Mouse (Mus musculus) liver, embryonic 15.5 days (tissue): ENCODE data around the gene Igflr1. TPM values are rescaled to one million over a fixed set of nuclear protein-coding genes. Genes with fewer than 3 reads are reported as not detected.
A peak's percentile ranks its signal among the peaks of the same experiment; 100 is the strongest.

Source experiments
- ATAC-seq: fragments of 200-750 bp; cut with Nextera tagmentation; 2 replicates; pipeline ENCODE4 v1.8.0; 2017; ENCODE audit warnings: moderate number of reproducible peaks, mild to moderate bottlenecking, moderate library complexity; ENCODE audit not compliant: insufficient read depth
- H3K27ac ChIP-seq: fragments of 300-500 bp; sonication (generic); replicated peaks from 2 replicates; pipeline ENCODE4 v1.5.1; 2015; ENCODE audit warnings: mild to moderate bottlenecking, inconsistent platforms
- H3K27me3 ChIP-seq: fragments of 300-500 bp; sonication (generic); 2 replicates; pipeline ENCODE4 v1.6.1; 2015; ENCODE audit warnings: mild to moderate bottlenecking, inconsistent platforms
- H3K36me3 ChIP-seq: fragments of 300-500 bp; sonication (generic); replicated peaks from 2 replicates; pipeline ENCODE4 v1.6.1; 2015; ENCODE audit warnings: moderate library complexity, mild to moderate bottlenecking, inconsistent platforms
- H3K4me1 ChIP-seq: fragments of 300-500 bp; sonication (generic); replicated peaks from 2 replicates; pipeline ENCODE4 v1.6.1; 2015; ENCODE audit warnings: inconsistent platforms
- H3K4me2 ChIP-seq: fragments of 300-500 bp; sonication (generic); 2 replicates; pipeline ENCODE4 v1.6.1; 2015; ENCODE audit warnings: moderate library complexity, mild to moderate bottlenecking, inconsistent platforms
- H3K4me3 ChIP-seq: fragments of 300-500 bp; sonication (generic); replicated peaks from 2 replicates; pipeline ENCODE4 v1.5.1; 2015; ENCODE audit warnings: mild to moderate bottlenecking, inconsistent platforms
- H3K9ac ChIP-seq: fragments of 300-500 bp; sonication (generic); 2 replicates; pipeline ENCODE4 v1.6.1; 2015; ENCODE audit warnings: moderate library complexity, mild to moderate bottlenecking, inconsistent platforms
- H3K9me3 ChIP-seq: fragments of 300-500 bp; sonication (generic); replicated peaks from 2 replicates; pipeline ENCODE4 v1.6.1; 2016; ENCODE audit warnings: inconsistent platforms
- WGBS: fragments of 180-500 bp; shearing (Covaris S2); methylation state at CpG from one replicate; pipeline ENCODE4 v1.1.7; 2015; ENCODE audit warnings: mixed read lengths; ENCODE audit not compliant: insufficient replicate concordance; 5-methylcytosine and 5-hydroxymethylcytosine counted together
- polyA plus RNA-seq: library from polyadenylated mRNA; unstranded; fragments of >200 nt; fragmentation: Nextera tagmentation; extraction: Ambion mirVana; gene quantifications from 2 replicates; pipeline ENCODE4 v1.2.1, GENCODE M21; 2015

Gene Igflr1
- polyA plus RNA-seq, 1 experiment from 2014 or later = 2.3 TPM

GRCm38 (mm10) chr7:30589435-30590301, 24.4 kb downstream of the Igflr1 start:
- WGBS = 28% methylated on average over 40 of the region's 40 CpGs

DNA sequence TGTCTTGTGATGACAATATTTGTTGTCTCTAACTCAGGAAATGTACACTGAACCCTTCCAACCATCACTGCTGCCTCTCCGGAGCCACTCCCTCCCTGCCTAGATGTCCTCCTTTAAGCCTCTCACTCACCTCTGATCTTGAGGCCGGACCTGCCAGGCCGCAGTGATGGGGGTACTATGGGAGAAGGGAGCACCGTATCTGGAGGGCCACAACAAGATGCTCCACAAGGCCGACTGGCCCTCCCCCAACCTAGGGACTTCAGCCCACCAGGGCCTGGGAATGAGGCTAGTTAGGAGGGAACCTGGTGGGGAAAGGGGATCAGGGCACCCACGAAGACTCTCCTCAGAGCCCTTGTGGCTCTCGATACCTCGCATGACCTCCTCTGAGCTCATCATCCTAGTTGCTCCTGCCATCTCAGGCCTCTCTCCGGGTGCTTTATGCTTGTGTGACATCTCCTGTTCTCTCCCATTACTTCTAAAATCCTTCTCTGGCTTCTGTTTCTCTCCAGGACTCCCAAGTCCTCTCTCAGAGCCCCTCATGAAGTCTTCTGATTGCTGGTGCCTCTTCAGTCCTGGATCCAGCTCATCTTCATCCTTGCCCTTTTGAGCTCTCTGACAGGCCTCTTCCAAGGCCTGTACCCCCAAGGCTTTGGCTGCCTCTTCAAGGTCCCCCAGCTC, 25.8 kb downstream of the Igflr1 start:
- ATAC-seq = no peak
- no peak overlapping the region for H3K27ac ChIP-seq
- peaks cover 20% of the 10 kb centered on the region for H3K27me3 ChIP-seq
- peaks cover 9% of the 10 kb centered on the region for H3K36me3 ChIP-seq
- H3K4me3 ChIP-seq = no peak overlapping the region
- H3K9ac ChIP-seq = no peak overlapping the region
- H3K9me3 ChIP-seq = no peaks in the 10 kb centered on the region
- no peak overlapping the region for H3K4me2 ChIP-seq
- 77% methylated on average over 9 of the region's 9 CpGs for WGBS
- H3K4me1 ChIP-seq = peaks cover 63% of the 10 kb centered on the region

More at GRCm38 (mm10) chr7:30589435-30590301, 24.4 kb downstream of the Igflr1 start:
- H3K36me3 ChIP-seq = peaks cover 23% of the 10 kb centered on the region
- peak overlapping the region; percentile 99 for H3K9ac ChIP-seq
- peaks cover 62% of the 10 kb centered on the region for H3K4me1 ChIP-seq
- H3K9me3 ChIP-seq = no peaks in the 10 kb centered on the region
- ATAC-seq = peak; percentile 28
- peak overlapping the region; percentile 93 for H3K27ac ChIP-seq
- peak overlapping the region; percentile 96 for H3K4me3 ChIP-seq
- H3K4me2 ChIP-seq = peak overlapping the region; percentile 92
- H3K27me3 ChIP-seq = peaks cover 8% of the 10 kb centered on the region

- no peak overlapping the region for H3K27ac ChIP-seq
- no peak overlapping the region for H3K9ac ChIP-seq
- H3K4me2 ChIP-seq = no peak overlapping the region
- peaks cover 20% of the 10 kb centered on the region for H3K27me3 ChIP-seq
- ATAC-seq = no peak
- peaks cover 3% of the 10 kb centered on the region for H3K36me3 ChIP-seq
- H3K9me3 ChIP-seq = no peaks in the 10 kb centered on the region
- H3K4me1 ChIP-seq = peaks cover 58% of the 10 kb centered on the region
- no peak overlapping the region for H3K4me3 ChIP-seq
- WGBS = 78% methylated on average over 4 of the region's 4 CpGs
Observed at GRCm38 (mm10) chr7:30591605-30591951, 26.4 kb downstream of the Igflr1 start.

GRCm38 (mm10) chr7:30592772-30593423, 27.7 kb downstream of the Igflr1 start:
- no peak overlapping the region for H3K4me2 ChIP-seq
- H3K36me3 ChIP-seq = no peaks in the 10 kb centered on the region
- H3K27me3 ChIP-seq = peaks cover 23% of the 10 kb centered on the region
- no peak overlapping the region for H3K9ac ChIP-seq
- H3K27ac ChIP-seq = no peak overlapping the region
- no peaks in the 10 kb centered on the region for H3K9me3 ChIP-seq
- 43% methylated on average over 5 of the region's 5 CpGs for WGBS
- no peak overlapping the region for H3K4me3 ChIP-seq
- ATAC-seq = no peak
- peaks cover 45% of the 10 kb centered on the region for H3K4me1 ChIP-seq

DNA sequence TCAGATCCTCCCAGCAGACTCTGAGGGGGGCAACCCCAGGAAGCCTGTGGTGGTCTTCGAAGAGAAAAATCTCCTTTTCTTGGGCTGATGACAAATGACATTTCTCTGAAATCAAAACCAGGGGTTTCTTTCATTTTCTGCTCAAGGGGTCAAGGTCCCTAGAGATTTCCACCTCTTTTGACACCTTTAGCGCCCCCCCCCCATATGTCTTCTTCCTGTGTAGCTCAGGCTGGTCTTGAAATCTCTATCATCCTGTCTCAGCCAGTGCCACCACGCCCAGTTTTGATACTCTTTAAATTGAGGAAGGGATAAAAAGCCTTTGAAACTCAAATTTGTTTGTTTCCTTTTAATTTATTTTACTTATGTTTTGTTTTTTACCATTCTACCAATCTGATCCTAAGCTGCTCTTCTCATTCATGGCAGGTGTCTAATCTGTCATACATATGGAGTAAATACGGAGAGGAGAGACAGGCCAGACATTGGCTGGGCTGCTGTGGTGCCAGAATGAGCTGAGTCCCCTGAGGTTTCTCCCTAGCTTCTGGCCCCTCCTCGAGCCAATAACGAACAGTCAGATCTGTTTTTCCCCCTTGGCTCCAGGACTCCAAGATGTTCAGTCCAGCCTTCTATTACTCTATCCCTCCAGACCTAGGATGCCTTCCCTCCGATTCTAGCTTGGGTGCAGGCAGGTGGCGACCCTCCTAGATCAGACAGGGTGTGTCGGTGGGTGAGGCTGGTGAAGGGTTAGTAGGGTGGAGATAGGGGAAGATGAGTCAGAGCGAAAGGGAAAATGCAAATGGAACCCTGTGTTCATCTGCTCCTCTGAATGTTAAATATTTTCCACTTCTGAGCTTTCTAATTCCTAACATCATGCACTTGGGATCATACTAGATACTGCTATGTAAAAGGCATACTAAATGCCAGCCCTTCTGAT, 28.6 kb downstream of the Igflr1 start:
- H3K4me2 ChIP-seq = no peak overlapping the region
- 47% methylated on average over 10 of the region's 10 CpGs for WGBS

DNA sequence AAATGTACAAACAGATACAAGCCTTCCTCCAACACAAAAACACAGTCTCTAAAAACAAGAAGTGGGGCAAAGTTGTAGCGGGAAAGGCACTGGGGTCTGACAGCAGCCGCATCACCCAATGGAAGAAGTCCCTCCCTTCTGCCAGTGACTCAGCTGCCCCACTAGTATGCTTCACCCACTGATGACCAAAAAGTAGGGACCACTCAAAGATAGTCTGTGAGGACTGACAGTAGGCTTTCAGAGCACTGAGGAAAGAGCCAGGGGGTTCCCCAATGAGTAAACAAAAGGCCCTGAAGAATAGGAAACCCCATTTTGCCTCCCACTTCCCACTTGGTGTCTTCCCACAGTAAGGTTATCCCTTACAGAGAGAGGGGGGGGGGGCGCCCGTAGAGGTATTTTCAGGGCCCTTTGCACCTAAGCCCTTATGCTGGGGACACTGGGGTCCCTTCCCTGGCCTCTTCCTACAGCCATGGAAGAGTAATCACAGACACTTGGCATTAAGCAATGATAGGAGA, 29.3 kb downstream of the Igflr1 start:
- ATAC-seq = no peak
- Histone ChIP-seq H3K9me3 (no peaks in the 10 kb centered on the region), H3K4me1 (peaks cover 41% of the 10 kb centered on the region), H3K36me3 (no peaks in the 10 kb centered on the region), H3K4me2 (no peak overlapping the region), H3K27me3 (peaks cover 23% of the 10 kb centered on the region), H3K27ac (no peak overlapping the region), H3K4me3 (no peak overlapping the region), H3K9ac (no peak overlapping the region)
- WGBS = 33% methylated on average over 4 of the region's 4 CpGs

More for the DNA sequence above, 28.6 kb downstream of the Igflr1 start:
- Histone ChIP-seq H3K36me3 (no peaks in the 10 kb centered on the region), H3K27me3 (peaks cover 23% of the 10 kb centered on the region), H3K4me1 (peaks cover 45% of the 10 kb centered on the region), H3K9ac (no peak overlapping the region), H3K9me3 (no peaks in the 10 kb centered on the region), H3K27ac (no peak overlapping the region), H3K4me3 (no peak overlapping the region)
- no peak for ATAC-seq

DNA sequence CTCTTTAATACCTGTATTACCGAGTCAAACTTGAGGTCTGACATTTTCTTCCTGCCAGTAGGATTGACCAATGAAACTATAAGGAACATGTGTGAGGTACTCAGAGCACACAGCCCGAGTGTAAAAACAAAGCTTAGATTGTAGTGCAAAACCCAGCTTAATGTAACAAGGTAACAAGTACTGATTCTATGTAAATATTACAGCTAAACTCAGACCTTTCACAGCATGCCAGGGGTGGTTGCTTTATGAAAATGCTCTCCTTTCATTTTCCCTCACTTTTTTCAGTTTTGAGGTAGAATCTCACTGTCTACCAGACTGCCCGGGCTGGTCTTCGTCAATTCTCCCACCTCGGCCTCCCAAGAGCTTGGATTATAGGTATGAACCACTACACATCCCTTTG, 30.9 kb downstream of the Igflr1 start:
- whole genome bisulfite sequencing = 69% methylated on average over 5 of the region's 5 CpGs
- Histone ChIP-seq H3K27ac (no peak overlapping the region), H3K9ac (no peak overlapping the region), H3K27me3 (peaks cover 23% of the 10 kb centered on the region), H3K9me3 (no peaks in the 10 kb centered on the region), H3K4me3 (no peak overlapping the region), H3K4me1 (peaks cover 35% of the 10 kb centered on the region), H3K36me3 (no peaks in the 10 kb centered on the region), H3K4me2 (no peak overlapping the region)
- no peak for ATAC-seq

DNA sequence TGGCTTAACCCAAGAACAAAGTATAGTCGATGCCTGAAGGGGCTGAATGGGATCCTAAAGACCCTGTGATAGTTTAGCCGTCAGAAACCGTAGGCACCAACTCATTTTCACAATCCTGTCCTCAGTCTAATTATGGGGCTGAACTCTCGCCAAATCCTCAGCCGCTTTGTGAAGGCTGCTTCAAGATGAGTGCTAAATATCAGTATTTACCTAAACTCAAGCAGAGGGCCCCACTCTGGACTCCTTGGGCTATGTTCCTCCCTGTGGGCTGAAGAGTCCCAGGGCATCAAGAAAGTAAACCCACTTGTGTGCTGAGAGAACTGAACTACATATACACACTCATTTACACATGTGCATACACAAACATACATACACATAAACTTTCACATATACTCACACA, 31.6 kb downstream of the Igflr1 start:
- no peak for ATAC-seq
- Histone ChIP-seq H3K27me3 (peaks cover 23% of the 10 kb centered on the region), H3K27ac (no peak overlapping the region), H3K4me1 (peaks cover 33% of the 10 kb centered on the region), H3K4me3 (no peak overlapping the region), H3K9ac (no peak overlapping the region), H3K4me2 (no peak overlapping the region), H3K9me3 (no peaks in the 10 kb centered on the region), H3K36me3 (no peaks in the 10 kb centered on the region)
- 56% methylated on average over 5 of the region's 5 CpGs for WGBS

- H3K9ac ChIP-seq = no peak within 1 kb of the TSS
- H3K9me3 ChIP-seq = no peaks in the 10 kb centered on the region
- H3K4me1 ChIP-seq = peaks cover 23% of the 10 kb centered on the region
- H3K4me2 ChIP-seq = peak within 1 kb of the TSS; percentile 49
- no peak for ATAC-seq
- 87% methylated on average over 12 of the region's 12 CpGs for WGBS
- H3K36me3 ChIP-seq = no peaks in the 10 kb centered on the region
- H3K4me3 ChIP-seq = no peak within 1 kb of the TSS
- H3K27ac ChIP-seq = no peak within 1 kb of the TSS
- peaks cover 20% of the 10 kb centered on the region; the same call in 1 of the 2 replicates for H3K27me3 ChIP-seq
Observed at GRCm38 (mm10) chr7:30598786-30599185, 33.6 kb downstream of the Igflr1 start, which contains the start of gene Zbtb32. Gene Zbtb32 (minus strand): TSS chr7:30598909.

DNA sequence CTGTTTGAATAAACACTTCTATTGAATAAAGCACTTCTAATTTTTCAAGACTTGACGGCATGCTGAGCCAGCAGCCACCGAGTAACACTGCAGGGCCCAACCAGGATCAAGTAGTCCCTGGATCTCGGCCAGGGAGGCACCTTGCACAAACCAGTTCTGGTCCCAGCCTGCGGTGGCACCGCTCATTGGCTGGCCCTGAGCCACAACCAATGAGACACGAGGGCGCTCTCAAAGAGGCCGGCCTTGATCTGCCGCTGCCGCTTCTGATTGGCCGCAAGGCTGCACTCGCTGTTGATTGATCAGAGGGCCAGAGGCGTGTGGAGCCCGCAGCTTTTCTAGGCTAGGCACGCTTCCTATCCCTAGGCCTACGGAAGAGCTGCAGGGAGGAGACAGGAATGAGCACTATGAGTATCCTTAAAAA, 34.7 kb downstream of the Igflr1 start:
- H3K36me3 ChIP-seq = no peaks in the 10 kb centered on the region
- peaks cover 12% of the 10 kb centered on the region for H3K4me1 ChIP-seq
- H3K9ac ChIP-seq = no peak overlapping the region
- WGBS = 2% methylated on average over 16 of the region's 16 CpGs
- no peak overlapping the region for H3K27ac ChIP-seq
- H3K4me2 ChIP-seq = peak overlapping the region; percentile 49
- peaks cover 13% of the 10 kb centered on the region; the same call in 1 of the 2 replicates for H3K27me3 ChIP-seq
- no peak overlapping the region for H3K4me3 ChIP-seq
- ATAC-seq = peak; percentile 93
- H3K9me3 ChIP-seq = no peaks in the 10 kb centered on the region
